ENCODE assay signal across 17 mouse cellular contexts in genomic region chr3:156028602-156029188, GRCm38 (mm10).
A peak's percentile ranks its signal among the peaks of the same experiment; 100 is the strongest.
DNase-seq lines count a peak whose midpoint lies in the region; ATAC-seq and TF ChIP-seq lines count a peak whose summit lies in the region.
"Had no signal": no experiment of that assay in that cellular context is flagged by ENCODE, and none has a peak within 500 bp of the region (broad histone marks: within the 10 kb centered on the region; RNA-seq: fewer than 3 reads in every experiment).

No protein-coding gene starts in this region.

- H3K4me1 ChIP-seq in forebrain, postnatal 0 days (ENCODE audit: insufficient read depth), result no peaks in the 10 kb centered on the region; the same call in 1 of the 2 replicates
- H3K4me1 ChIP-seq in midbrain, embryonic 15.5 days, result peaks cover 8% of the 10 kb centered on the region
- H3K4me1 ChIP-seq: heart, embryonic 12.5 days; kidney, embryonic 15.5 days; lung, embryonic 15.5 days had no signal

- no peak overlapping the region for H3K9ac ChIP-seq in forebrain, postnatal 0 days
- H3K9ac ChIP-seq in midbrain, embryonic 15.5 days, result no peak overlapping the region
- H3K9ac ChIP-seq: heart, embryonic 12.5 days; kidney, embryonic 15.5 days; lung, embryonic 15.5 days had no signal

- no peaks in the 10 kb centered on the region for H3K36me3 ChIP-seq in forebrain, postnatal 0 days (ENCODE audit: insufficient read depth)
- no peaks in the 10 kb centered on the region for H3K36me3 ChIP-seq in midbrain, embryonic 15.5 days (replicated peaks)
- H3K36me3 ChIP-seq: heart, embryonic 12.5 days; kidney, embryonic 15.5 days; lung, embryonic 15.5 days had no signal

- peak overlapping the region; percentile 30; the same call in 1 of the 2 replicates for H3K27ac ChIP-seq in forebrain, postnatal 0 days (ENCODE audit: low read depth, low read length)
- H3K27ac ChIP-seq in midbrain, embryonic 15.5 days, result peak overlapping the region; percentile 71
- H3K27ac ChIP-seq: kidney, embryonic 15.5 days; left cerebral cortex, adult 2 months; lung, embryonic 15.5 days had no signal

- no peaks in the 10 kb centered on the region for H3K27me3 ChIP-seq in forebrain, postnatal 0 days (ENCODE audit: insufficient read depth, low read length)
- peaks cover 12% of the 10 kb centered on the region for H3K27me3 ChIP-seq in midbrain, embryonic 15.5 days (replicated peaks)
- H3K27me3 ChIP-seq: heart, embryonic 12.5 days; kidney, embryonic 15.5 days; lung, embryonic 15.5 days had no signal

- H3K9me3 ChIP-seq in forebrain, postnatal 0 days (ENCODE audit: low read length), result no peaks in the 10 kb centered on the region
- H3K9me3 ChIP-seq in midbrain, embryonic 15.5 days, result no peaks in the 10 kb centered on the region
- H3K9me3 ChIP-seq: heart, embryonic 12.5 days; kidney, embryonic 15.5 days; lung, embryonic 15.5 days had no signal

- 18% methylated on average over 5 of the region's 5 CpGs for whole genome bisulfite sequencing in forebrain, postnatal 0 days
- 16% methylated on average over 5 of the region's 5 CpGs for WGBS in midbrain, embryonic 15.5 days

- no peak overlapping the region for H3K4me3 ChIP-seq in forebrain, postnatal 0 days (ENCODE audit: low read depth, low read length)
- H3K4me3 ChIP-seq in midbrain, embryonic 15.5 days, result no peak overlapping the region
- H3K4me3 ChIP-seq: heart, embryonic 12.5 days; kidney, embryonic 15.5 days; left cerebral cortex, adult 2 months; lung, embryonic 15.5 days had no signal

- DNase-seq in layer of hippocampus, adult 8-10 months (ENCODE audit: low spot score in 2 of 2), result peak; percentile 2 to 6
- no peak for DNase-seq in layer of hippocampus, postnatal 36 days
- DNase-seq in embryo, embryonic 11 days, result peak; percentile 5
- DNase-seq in forebrain, postnatal 0 days, result peak; percentile 62
- no peak for DNase-seq in kidney, adult 9 months
- DNase-seq in yolk sac, embryonic 10.5 days (ENCODE audit: low spot score), result no peak
- DNase-seq: adrenal gland, postnatal 25 days; gastrocnemius, postnatal 25 days; right cerebral cortex, postnatal 14 days; thymus, adult 2 months had no signal

- no peak for TF ChIP-seq CTCF in forebrain, postnatal 0 days (IDR thresholded peaks at IDR 0.05; ENCODE audit: low read depth)

- peak; percentile 90 for ATAC-seq in forebrain, postnatal 0 days
- peak; percentile 92 for ATAC-seq in midbrain, embryonic 15.5 days (replicated peaks)
- ATAC-seq: CD4-positive, CD25-positive, alpha-beta regulatory T cell, adult 4 months had no signal

- no peak overlapping the region for H3K4me2 ChIP-seq in forebrain, postnatal 0 days (ENCODE audit: low read depth)
- H3K4me2 ChIP-seq in midbrain, embryonic 15.5 days, result no peak overlapping the region
- H3K4me2 ChIP-seq: heart, embryonic 12.5 days; kidney, embryonic 15.5 days; liver, embryonic 11.5 days; lung, embryonic 15.5 days had no signal

Comparison
In these comparisons a context has a peak if more than half of its experiments do, and no peak if none do; other contexts are left out.
1. DNase-seq: peak in layer of hippocampus, adult 8-10 months (2 of 2), embryo, embryonic 11 days (single experiment) and forebrain, postnatal 0 days (single experiment); none in layer of hippocampus, postnatal 36 days (0 of 2), kidney, adult 9 months (single experiment) and yolk sac, embryonic 10.5 days (single experiment).